Mouse (Mus musculus) C2C12 (cell line): ENCODE data around the gene Naxe.

Experiments used
- CTCF ChIP-seq: IDR thresholded peaks from one replicate; pipeline ENCODE4 v1.5.1; 2011; ENCODE audit not compliant: control insufficient read depth, insufficient read depth, insufficient read length
- MAX ChIP-seq: IDR thresholded peaks from one replicate; pipeline ENCODE4 v1.6.1; 2011; ENCODE audit warnings: mild to moderate bottlenecking, control low read depth

- TF ChIP-seq MAX (peak; percentile 23), CTCF (no peak)
Measured at GRCm38 (mm10) chr3:88081345-88082223, 23.3 kb upstream of the Naxe start, which contains the start of gene Iqgap3.
